ENCODE assay signal across 8 mouse cellular contexts in genomic region chr1:132541171-132541823, GRCm38 (mm10). TPM values are rescaled to one million over a fixed set of nuclear protein-coding genes. Genes with fewer than 3 reads are reported as not detected.
DNase-seq lines count a peak whose midpoint lies in the region; ATAC-seq lines count a peak whose summit lies in the region.

No protein-coding gene starts in this region.

- no peak overlapping the region for H3K27ac ChIP-seq in embryonic facial prominence, embryonic 12.5 days
- no peak overlapping the region for H3K27ac ChIP-seq in kidney, embryonic 16.5 days (ENCODE audit: low read length)
- no peak overlapping the region for H3K27ac ChIP-seq in neural tube, embryonic 14.5 days (ENCODE audit: low read depth, low read length)

- H3K27me3 ChIP-seq in embryonic facial prominence, embryonic 12.5 days = peaks cover 64% of the 10 kb centered on the region
- peaks cover 50% of the 10 kb centered on the region for H3K27me3 ChIP-seq in kidney, embryonic 16.5 days (ENCODE audit: insufficient read depth, low read length)
- H3K27me3 ChIP-seq in neural tube, embryonic 14.5 days (ENCODE audit: control insufficient read depth, insufficient read depth, low read length) = no peaks in the 10 kb centered on the region

- no peak; the same call in 1 of the 2 replicates for ATAC-seq in embryonic facial prominence, embryonic 12.5 days (ENCODE audit: insufficient number of reproducible peaks, insufficient read depth, low FRiP score, low TSS enrichment)
- peak; percentile 92 for ATAC-seq in kidney, embryonic 16.5 days (ENCODE audit: low FRiP score, low TSS enrichment)
- ATAC-seq in neural tube, embryonic 14.5 days (ENCODE audit: low read depth) = 0 out of 2 replicates have a peak, but pooled peaks have one; percentile 1

- peak; percentile 45 to 53 for DNase-seq in spleen, postnatal 36 days (ENCODE audit: low spot score in 2 of 2)
- no peak for DNase-seq in spleen, postnatal 14 days (ENCODE audit: low spot score in 2 of 2)
- no peak for DNase-seq in left cerebral cortex, postnatal 10 days (ENCODE audit: extremely low spot score in 1 of 2, low spot score in 2 of 2)
- DNase-seq in right cerebral cortex, adult 18-20 months = no peak
- no peak for DNase-seq in gastrocnemius, postnatal 4 days (ENCODE audit: low spot score in 2 of 2)

- H3K4me1 ChIP-seq in embryonic facial prominence, embryonic 12.5 days = peaks cover 23% of the 10 kb centered on the region
- H3K4me1 ChIP-seq in kidney, embryonic 16.5 days (ENCODE audit: insufficient read depth, low read length) = peaks cover 27% of the 10 kb centered on the region
- H3K4me1 ChIP-seq in neural tube, embryonic 14.5 days (ENCODE audit: control insufficient read depth, insufficient read depth, low read length) = peaks cover 20% of the 10 kb centered on the region

- H3K4me3 ChIP-seq in embryonic facial prominence, embryonic 12.5 days = no peak overlapping the region
- H3K4me3 ChIP-seq in kidney, embryonic 16.5 days (ENCODE audit: low read length) = no peak overlapping the region
- H3K4me3 ChIP-seq in neural tube, embryonic 14.5 days (ENCODE audit: low read depth, low read length) = peak overlapping the region; percentile 41

- intact Hi-C loops in left cerebral cortex, postnatal 10 days (cut with DNase I) = no loop called here

- no peak overlapping the region for H3K9ac ChIP-seq in embryonic facial prominence, embryonic 12.5 days
- no peak overlapping the region for H3K9ac ChIP-seq in kidney, embryonic 16.5 days (replicated peaks; ENCODE audit: low read length)
- peak overlapping the region; percentile 65 for H3K9ac ChIP-seq in neural tube, embryonic 14.5 days (replicated peaks; ENCODE audit: low read depth, low read length)

- H3K36me3 ChIP-seq in embryonic facial prominence, embryonic 12.5 days = no peaks in the 10 kb centered on the region
- no peaks in the 10 kb centered on the region for H3K36me3 ChIP-seq in kidney, embryonic 16.5 days (ENCODE audit: insufficient read depth, low read length)
- H3K36me3 ChIP-seq in neural tube, embryonic 14.5 days (ENCODE audit: control insufficient read depth, insufficient read depth, low read length) = no peaks in the 10 kb centered on the region

- no peaks in the 10 kb centered on the region for H3K9me3 ChIP-seq in embryonic facial prominence, embryonic 12.5 days
- no peaks in the 10 kb centered on the region for H3K9me3 ChIP-seq in kidney, embryonic 16.5 days (ENCODE audit: low read length)
- no peaks in the 10 kb centered on the region for H3K9me3 ChIP-seq in neural tube, embryonic 14.5 days (ENCODE audit: control insufficient read depth, low read length)

- WGBS in embryonic facial prominence, embryonic 12.5 days = 5% methylated on average over 14 of the region's 14 CpGs
- 2% methylated on average over 14 of the region's 14 CpGs for WGBS in kidney, embryonic 16.5 days
- 8% methylated on average over 14 of the region's 14 CpGs for WGBS in neural tube, embryonic 14.5 days

- H3K4me2 ChIP-seq in embryonic facial prominence, embryonic 12.5 days (replicated peaks) = peak overlapping the region; percentile 23; the same call in 1 of the 2 replicates
- H3K4me2 ChIP-seq in kidney, embryonic 16.5 days (replicated peaks; ENCODE audit: low read depth, low read length) = peak overlapping the region; percentile 40
- peak overlapping the region; percentile 67 for H3K4me2 ChIP-seq in neural tube, embryonic 14.5 days (ENCODE audit: low read depth, low read length)

RNA-seq across cellular contexts. Expression of gene Cntn2, which starts 1.8 kb away (rescaled TPM):
- polyA plus RNA-seq in embryonic facial prominence, embryonic 12.5 days (2016; fragmentation: Nextera tagmentation; extraction: Ambion mirVana) = 18.7 and 23.0 TPM in 2 replicates
- polyA plus RNA-seq in kidney, embryonic 16.5 days (2015; fragmentation: Nextera tagmentation; extraction: Ambion mirVana) = 0.25 and 0.58 TPM in 2 replicates
- 18.5 and 43.6 TPM in 2 replicates for polyA plus RNA-seq in neural tube, embryonic 14.5 days (2014; fragmentation: Nextera tagmentation; extraction: Ambion mirVana)
- total RNA-seq in left cerebral cortex, postnatal 10 days (2021) = 10 to 100 TPM; 52.2 to 57.0 TPM
- under 1 TPM; 0.12 to 0.18 TPM for total RNA-seq in gastrocnemius, postnatal 4 days (2021)

RNA-seq across cellular contexts. Expression of gene Tmem81, which starts 35.3 kb away (rescaled TPM):
- 1.7 and 1.8 TPM in 2 replicates for polyA plus RNA-seq in embryonic facial prominence, embryonic 12.5 days (2016; fragmentation: Nextera tagmentation; extraction: Ambion mirVana)
- 1.6 and 1.7 TPM in 2 replicates for polyA plus RNA-seq in kidney, embryonic 16.5 days (2015; fragmentation: Nextera tagmentation; extraction: Ambion mirVana)
- 0.60 and 1.3 TPM in 2 replicates for polyA plus RNA-seq in neural tube, embryonic 14.5 days (2014; fragmentation: Nextera tagmentation; extraction: Ambion mirVana)
- total RNA-seq in left cerebral cortex, postnatal 10 days (2021) = 1 to 10 TPM; 2.1 to 2.3 TPM
- 1 to 10 TPM; 1.7 to 2.3 TPM for total RNA-seq in gastrocnemius, postnatal 4 days (2021)

Comparison
In these comparisons a context has a peak if more than half of its experiments do, and no peak if none do; other contexts are left out.
1. DNase-seq: peak in spleen, postnatal 36 days (2 of 2); none in spleen, postnatal 14 days (0 of 2), left cerebral cortex, postnatal 10 days (0 of 2), right cerebral cortex, adult 18-20 months (single experiment) and gastrocnemius, postnatal 4 days (0 of 2).
2. RNA of gene Cntn2, which starts 1.8 kb away (polyA plus RNA-seq): 18.7 to 23.0 TPM in embryonic facial prominence, embryonic 12.5 days and 18.5 to 43.6 TPM in neural tube, embryonic 14.5 days; 0.25 to 0.58 TPM in kidney, embryonic 16.5 days; every median in the first group is over 10 times any median in the second.
3. Peak in every context shown above with its lines, with median percentiles within 50 percentile points of each other: H3K4me2 ChIP-seq.